In the genomic region with DNA sequence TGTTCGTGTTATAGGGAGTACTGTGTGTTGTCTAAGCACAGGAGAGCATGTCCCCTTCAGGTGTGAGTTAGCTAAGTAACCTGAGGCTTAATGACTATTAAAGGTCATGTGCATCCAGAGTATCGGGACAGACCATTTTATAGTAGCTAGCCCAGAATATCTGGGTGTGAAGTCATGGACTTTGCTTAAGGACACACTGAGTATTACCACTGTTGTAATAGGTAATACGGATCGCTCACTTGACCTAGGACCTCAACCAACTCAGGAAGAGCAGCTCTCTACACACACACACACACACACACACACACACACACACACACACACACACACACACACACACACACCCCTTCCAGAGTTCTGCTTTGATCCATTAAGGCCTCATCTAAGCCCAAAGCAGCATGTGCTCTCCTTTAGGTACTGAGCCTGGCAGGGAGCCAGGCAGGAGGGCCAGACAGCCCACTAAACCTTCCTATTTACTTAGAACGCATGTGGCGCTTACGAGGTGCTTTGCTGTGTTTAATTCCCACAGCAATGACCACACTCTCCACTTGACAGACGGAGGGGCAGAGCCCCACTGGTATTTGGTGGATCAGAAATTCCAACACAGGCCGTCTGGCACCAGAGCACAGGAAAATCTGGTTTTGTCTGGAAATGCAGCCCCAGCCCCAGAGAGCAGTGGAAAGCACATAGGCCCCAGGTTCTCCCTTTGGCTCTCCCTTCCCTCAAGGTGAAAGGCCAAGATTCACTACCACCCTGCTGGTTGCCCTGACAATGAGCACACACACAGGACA, we compare ENCODE assay signal across 14 mouse cellular contexts. TPM values are rescaled to one million over a fixed set of nuclear protein-coding genes. Genes with fewer than 3 reads are reported as not detected.
DNase-seq lines count a peak whose midpoint lies in the region; ATAC-seq and TF ChIP-seq lines count a peak whose summit lies in the region.
"Had no signal": no experiment of that assay in that cellular context is flagged by ENCODE, and none has a peak within 500 bp of the region (broad histone marks: within the 10 kb centered on the region; RNA-seq: fewer than 3 reads in every experiment).

No protein-coding gene starts in this region.

- DNase-seq in kidney, adult 2 months: peak; percentile 23
- no peak for DNase-seq in kidney, adult 9 months
- peak; percentile 7 for DNase-seq in adipocyte (ENCODE audit: low spot score)
- no peak for DNase-seq in liver, embryonic 13.5 days
- no peak for DNase-seq in ovary, postnatal 10 days (ENCODE audit: low spot score)
- no peak for DNase-seq in left cerebral cortex, adult 9 months (ENCODE audit: low spot score in 2 of 2)
- DNase-seq: gastrocnemius, postnatal 25 days; heart, postnatal 36 days; layer of hippocampus, adult 9-11 months; thymus, adult 18-20 months had no signal

- H3K27me3 ChIP-seq in kidney, adult 2 months (replicated peaks; ENCODE audit: control insufficient read depth, insufficient read depth, low read length): no peaks in the 10 kb centered on the region
- H3K27me3 ChIP-seq in intestine, embryonic 16.5 days (replicated peaks; ENCODE audit: control insufficient read depth, insufficient read depth, low read length): no peaks in the 10 kb centered on the region
- no peaks in the 10 kb centered on the region for H3K27me3 ChIP-seq in liver, embryonic 13.5 days
- H3K27me3 ChIP-seq in midbrain, embryonic 16.5 days (ENCODE audit: control insufficient read depth, insufficient read depth, low read depth, low read length): no peaks in the 10 kb centered on the region

- peak; percentile 70 for ATAC-seq in intestine, embryonic 16.5 days
- no peak for ATAC-seq in liver, embryonic 13.5 days (ENCODE audit: low read depth)
- ATAC-seq in midbrain, embryonic 16.5 days: no peak

- peaks cover 3% of the 10 kb centered on the region; the same call in 1 of the 2 replicates for H3K36me3 ChIP-seq in kidney, adult 2 months (ENCODE audit: control insufficient read depth, insufficient read depth, low read length)
- H3K36me3 ChIP-seq in intestine, embryonic 16.5 days (ENCODE audit: control insufficient read depth, insufficient read depth, low read length): peaks cover 9% of the 10 kb centered on the region; the same call in 1 of the 2 replicates
- peaks cover 27% of the 10 kb centered on the region for H3K36me3 ChIP-seq in liver, embryonic 13.5 days
- peaks cover 16% of the 10 kb centered on the region for H3K36me3 ChIP-seq in midbrain, embryonic 16.5 days (ENCODE audit: control insufficient read depth, insufficient read depth, low read length)

- no peak overlapping the region for H3K27ac ChIP-seq in kidney, adult 2 months (ENCODE audit: insufficient read depth, low read depth, low read length)
- peak overlapping the region; percentile 80 for H3K27ac ChIP-seq in intestine, embryonic 16.5 days (ENCODE audit: low read length)
- peak overlapping the region; percentile 47; the same call in 1 of the 2 replicates for H3K27ac ChIP-seq in liver, embryonic 13.5 days
- H3K27ac ChIP-seq in midbrain, embryonic 16.5 days (ENCODE audit: low read length): no peak overlapping the region

- TF ChIP-seq CTCF in kidney, adult 2 months (conservative IDR thresholded peaks at IDR 0.05; ENCODE audit: insufficient read depth, insufficient read length, low read depth, low read length): no peak

- H3K9ac ChIP-seq in intestine, embryonic 16.5 days (ENCODE audit: low read depth, low read length): peak overlapping the region; percentile 44
- no peak overlapping the region for H3K9ac ChIP-seq in liver, embryonic 13.5 days
- no peak overlapping the region for H3K9ac ChIP-seq in midbrain, embryonic 16.5 days (ENCODE audit: low read depth, low read length)

- H3K4me2 ChIP-seq in intestine, embryonic 16.5 days (ENCODE audit: low read depth, low read length): peak overlapping the region; percentile 12; the same call in 1 of the 2 replicates
- H3K4me2 ChIP-seq in liver, embryonic 13.5 days: no peak overlapping the region
- H3K4me2 ChIP-seq in midbrain, embryonic 16.5 days (ENCODE audit: low read length): no peak overlapping the region

- H3K4me3 ChIP-seq in kidney, adult 2 months (ENCODE audit: insufficient read depth, low read depth, low read length): no peak overlapping the region
- no peak overlapping the region for H3K4me3 ChIP-seq in intestine, embryonic 16.5 days (ENCODE audit: low read length)
- no peak overlapping the region for H3K4me3 ChIP-seq in liver, embryonic 13.5 days (replicated peaks)
- no peak overlapping the region for H3K4me3 ChIP-seq in midbrain, embryonic 16.5 days (ENCODE audit: low read depth, low read length)
- H3K4me3 ChIP-seq: myocyte had no signal

- no peak for TF ChIP-seq POLR2A in kidney, adult 2 months (IDR thresholded peaks at IDR 0.05; ENCODE audit: low read depth, low read length)

- no peaks in the 10 kb centered on the region for H3K4me1 ChIP-seq in kidney, adult 2 months (ENCODE audit: control insufficient read depth, insufficient read depth, low read length)
- H3K4me1 ChIP-seq in intestine, embryonic 16.5 days (ENCODE audit: control insufficient read depth, insufficient read depth, low read length): peaks cover 26% of the 10 kb centered on the region
- peaks cover 5% of the 10 kb centered on the region for H3K4me1 ChIP-seq in liver, embryonic 13.5 days (replicated peaks)
- H3K4me1 ChIP-seq in midbrain, embryonic 16.5 days (ENCODE audit: control insufficient read depth, insufficient read depth, low read length): no peaks in the 10 kb centered on the region

- no peaks in the 10 kb centered on the region for H3K9me3 ChIP-seq in intestine, embryonic 16.5 days (ENCODE audit: control insufficient read depth, low read length)
- H3K9me3 ChIP-seq in liver, embryonic 13.5 days (replicated peaks): no peaks in the 10 kb centered on the region
- H3K9me3 ChIP-seq in midbrain, embryonic 16.5 days (replicated peaks; ENCODE audit: control insufficient read depth, low read length, poor library complexity, severe bottlenecking): no peaks in the 10 kb centered on the region

- 47% methylated on average over 9 of the region's 9 CpGs for WGBS in kidney, adult 2 months
- WGBS in intestine, embryonic 16.5 days: 31% methylated on average over 9 of the region's 9 CpGs
- WGBS in liver, embryonic 13.5 days (ENCODE audit: insufficient replicate concordance): 59% methylated on average over 9 of the region's 9 CpGs
- WGBS in midbrain, embryonic 16.5 days: 40% methylated on average over 9 of the region's 9 CpGs

RNA-seq across cellular contexts. Expression of gene Hkdc1, which starts 3.0 kb away (rescaled TPM):
- 1.1 TPM in 2 replicates for polyA plus RNA-seq in kidney, adult 2 months (2012; rRNA removed)
- polyA plus RNA-seq in intestine, embryonic 16.5 days (2015; fragmentation: Nextera tagmentation; extraction: Ambion mirVana): 45.8 and 56.1 TPM in 2 replicates
- polyA plus RNA-seq in liver, embryonic 13.5 days (2015; fragmentation: Nextera tagmentation; extraction: Ambion mirVana): 5.9 and 7.4 TPM in 2 replicates
- polyA plus RNA-seq in midbrain, embryonic 16.5 days (2015; fragmentation: Nextera tagmentation; extraction: Ambion mirVana): 0.37 and 0.51 TPM in 2 replicates
- polyA plus RNA-seq: forebrain, embryonic 11.5 days had no signal

RNA-seq across cellular contexts. Expression of gene 4930507D05Rik, which starts 24.0 kb away (rescaled TPM):
- polyA plus RNA-seq in kidney, adult 2 months (2012; rRNA removed): 0.14 and 0.16 TPM in 2 replicates
- 0.17 and 0.45 TPM in 2 replicates for polyA plus RNA-seq in intestine, embryonic 16.5 days (2015; fragmentation: Nextera tagmentation; extraction: Ambion mirVana)
- polyA plus RNA-seq in liver, embryonic 13.5 days (2015; fragmentation: Nextera tagmentation; extraction: Ambion mirVana): 0.21 and 0.23 TPM in 2 replicates
- 1.2 and 1.4 TPM in 2 replicates for polyA plus RNA-seq in midbrain, embryonic 16.5 days (2015; fragmentation: Nextera tagmentation; extraction: Ambion mirVana)

RNA-seq across cellular contexts. Expression of gene Supv3l1, which starts 24.3 kb away (rescaled TPM):
- 22.9 and 25.4 TPM in 2 replicates for polyA plus RNA-seq in kidney, adult 2 months (2012; rRNA removed)
- 29.3 and 33.2 TPM in 2 replicates for polyA plus RNA-seq in intestine, embryonic 16.5 days (2015; fragmentation: Nextera tagmentation; extraction: Ambion mirVana)
- 20.0 and 22.6 TPM in 2 replicates for polyA plus RNA-seq in liver, embryonic 13.5 days (2015; fragmentation: Nextera tagmentation; extraction: Ambion mirVana)
- 18.6 and 19.4 TPM in 2 replicates for polyA plus RNA-seq in midbrain, embryonic 16.5 days (2015; fragmentation: Nextera tagmentation; extraction: Ambion mirVana)

RNA-seq across cellular contexts. Expression of gene Hk1, which starts 45.6 kb away (rescaled TPM):
- polyA plus RNA-seq in kidney, adult 2 months (2012; rRNA removed): 60.5 and 60.9 TPM in 2 replicates
- polyA plus RNA-seq in intestine, embryonic 16.5 days (2015; fragmentation: Nextera tagmentation; extraction: Ambion mirVana): 25.5 and 27.6 TPM in 2 replicates
- 88.4 and 108 TPM in 2 replicates for polyA plus RNA-seq in liver, embryonic 13.5 days (2015; fragmentation: Nextera tagmentation; extraction: Ambion mirVana)
- 142 and 155 TPM in 2 replicates for polyA plus RNA-seq in midbrain, embryonic 16.5 days (2015; fragmentation: Nextera tagmentation; extraction: Ambion mirVana)

Comparison
In these comparisons a context has a peak if more than half of its experiments do, and no peak if none do; other contexts are left out.
1. DNase-seq: peak in kidney, adult 2 months (single experiment) and adipocyte (single experiment); none in kidney, adult 9 months (single experiment), liver, embryonic 13.5 days (single experiment), ovary, postnatal 10 days (single experiment) and left cerebral cortex, adult 9 months (0 of 2).
2. H3K27ac ChIP-seq: peak in intestine, embryonic 16.5 days (single experiment) and liver, embryonic 13.5 days (single experiment); none in kidney, adult 2 months (single experiment) and midbrain, embryonic 16.5 days (single experiment).